Mouse (Mus musculus): ENCODE results near the gene Trhde.

DNA sequence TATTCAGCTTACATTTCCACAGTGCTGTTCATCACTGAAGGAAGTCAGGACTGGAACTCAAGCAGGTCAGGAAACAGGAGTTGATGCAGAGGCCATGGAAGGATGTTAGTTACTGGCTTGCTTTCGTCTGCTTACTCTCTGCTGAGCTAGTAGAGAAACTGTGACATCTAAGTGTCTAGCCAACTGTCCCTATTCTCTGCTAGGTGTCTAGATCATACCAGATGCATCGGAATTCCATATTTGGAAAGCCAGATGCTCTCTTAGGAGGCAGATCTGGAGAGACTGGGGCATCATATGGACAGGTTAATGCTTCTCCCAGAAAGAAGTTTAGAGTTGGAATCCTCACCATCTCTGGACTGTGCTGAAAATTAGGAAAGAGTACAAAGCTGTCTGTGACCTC lies 386.4 kb downstream of the Trhde start:
- TF ChIP-seq CTCF (IDR thresholded peaks at IDR 0.05; ENCODE audit: extremely low read depth, insufficient read depth, low read length) (no peak), POLR2A (IDR thresholded peaks at IDR 0.05; ENCODE audit: extremely low read depth, insufficient read depth, low read length) (no peak)

All from cortical plate, adult 2 months (tissue).